Mouse (Mus musculus): Measurements from ENCODE around the gene Abcb10. TPM values are rescaled to one million over a fixed set of nuclear protein-coding genes. Genes with fewer than 3 reads are reported as not detected.
"Not testable (repeated sequence)": the region's sequence is repeated elsewhere in the genome, so short reads cannot be mapped to it uniquely, and the experiment has no call there.

Abcb10 gene
- polyA plus RNA-seq, 1 experiment from 2014 or later = 11.1 TPM

DNA sequence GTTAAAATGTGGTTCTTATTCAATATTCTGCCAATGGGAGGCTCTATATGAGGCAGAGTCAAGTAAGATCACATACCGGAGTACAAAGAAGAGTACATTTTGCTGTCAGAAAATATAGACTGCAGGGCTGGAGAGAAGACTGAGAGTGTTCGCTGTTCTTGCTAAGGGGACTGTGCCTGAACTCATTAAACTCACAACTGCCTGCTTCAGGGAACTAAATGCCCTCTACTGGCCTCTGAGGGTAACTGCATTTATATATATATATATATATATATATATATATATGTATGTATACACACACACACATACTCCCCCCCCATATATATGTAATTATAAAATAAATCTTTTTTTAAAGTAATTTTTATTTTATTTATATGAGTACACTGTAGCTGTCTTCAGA is 16.0 kb downstream of the Abcb10 start:
- peaks cover 10% of the 10 kb centered on the region for H3K36me3 ChIP-seq (ENCODE audit: control insufficient read depth, insufficient read depth, low read length)
- H3K4me2 ChIP-seq (ENCODE audit: low read length) = no peak overlapping the region
- no peaks in the 10 kb centered on the region for H3K9me3 ChIP-seq (replicated peaks; ENCODE audit: control insufficient read depth, low read length)
- no peak overlapping the region for H3K9ac ChIP-seq (ENCODE audit: low read length)
- ATAC-seq (no peak), DNase-seq (ENCODE audit: low spot score) (peak; percentile 70)
- WGBS = 73% methylated on average over 2 of the region's 2 CpGs
- no peaks in the 10 kb centered on the region for H3K27me3 ChIP-seq (replicated peaks; ENCODE audit: control insufficient read depth, insufficient read depth, low read length)
- H3K27ac ChIP-seq (ENCODE audit: low read depth, low read length) = no peak overlapping the region
- no peaks in the 10 kb centered on the region for H3K4me1 ChIP-seq (ENCODE audit: control insufficient read depth, insufficient read depth, low read length)
- no peak overlapping the region for H3K4me3 ChIP-seq (ENCODE audit: low read depth, low read length)

DNA sequence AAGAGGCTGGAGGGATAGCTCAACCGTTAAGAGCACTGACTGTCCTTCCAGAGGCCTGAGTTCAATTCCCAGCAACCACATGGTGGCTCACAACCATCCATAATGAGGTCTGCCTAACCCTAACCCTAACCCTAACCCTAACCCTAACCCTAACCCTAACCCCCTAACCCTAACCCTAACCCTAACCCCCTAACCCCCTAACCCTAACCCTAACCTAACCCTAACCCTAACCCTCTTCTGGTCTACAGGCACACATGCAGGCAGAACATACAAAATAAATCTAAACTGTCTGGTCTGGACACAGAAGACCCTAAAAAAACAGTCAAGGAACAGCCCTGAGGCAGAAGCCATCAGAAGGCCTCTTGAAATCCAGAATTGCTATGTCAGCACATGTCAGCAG is 21.6 kb downstream of the Abcb10 start:
- no peak overlapping the region for H3K9ac ChIP-seq (ENCODE audit: low read length)
- DNase-seq (ENCODE audit: low spot score) (no peak), ATAC-seq (no peak)
- peaks cover 29% of the 10 kb centered on the region for H3K36me3 ChIP-seq (ENCODE audit: control insufficient read depth, insufficient read depth, low read length)
- no peak overlapping the region for H3K27ac ChIP-seq (ENCODE audit: low read depth, low read length)
- no peaks in the 10 kb centered on the region for H3K27me3 ChIP-seq (replicated peaks; ENCODE audit: control insufficient read depth, insufficient read depth, low read length)
- no peaks in the 10 kb centered on the region for H3K4me1 ChIP-seq (ENCODE audit: control insufficient read depth, insufficient read depth, low read length)
- H3K9me3 ChIP-seq (replicated peaks; ENCODE audit: control insufficient read depth, low read length) = no peaks in the 10 kb centered on the region
- no peak overlapping the region for H3K4me3 ChIP-seq (ENCODE audit: low read depth, low read length)
- WGBS = 78% methylated on average over 1 of the region's 1 CpGs
- no peak overlapping the region for H3K4me2 ChIP-seq (ENCODE audit: low read length)

DNA sequence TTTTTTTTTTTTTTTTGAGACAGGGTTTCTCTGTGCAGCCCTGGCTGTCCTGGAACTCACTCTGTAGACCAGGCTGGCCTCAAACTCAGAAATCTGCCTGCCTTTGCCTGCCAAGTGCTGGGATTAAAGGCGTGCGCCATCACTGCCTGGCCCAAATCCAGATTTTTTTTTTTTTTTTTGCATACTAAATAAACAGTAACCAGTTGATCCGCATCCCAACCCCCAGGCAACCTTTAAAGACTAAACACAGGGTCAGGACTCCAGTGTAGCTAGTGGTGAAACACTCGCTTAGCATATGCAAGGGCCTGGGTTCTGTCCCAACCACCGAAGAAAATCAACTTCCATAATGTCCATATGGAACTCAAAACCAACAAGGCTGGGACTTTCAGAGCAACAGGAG is 22.4 kb downstream of the Abcb10 start:
- peaks cover 31% of the 10 kb centered on the region for H3K36me3 ChIP-seq (ENCODE audit: control insufficient read depth, insufficient read depth, low read length)
- not testable (repeated sequence) for DNase-seq (ENCODE audit: low spot score); H3K27me3 ChIP-seq (replicated peaks; ENCODE audit: control insufficient read depth, insufficient read depth, low read length); H3K27ac ChIP-seq (ENCODE audit: low read depth, low read length); ATAC-seq; H3K4me1 ChIP-seq (ENCODE audit: control insufficient read depth, insufficient read depth, low read length); H3K4me3 ChIP-seq (ENCODE audit: low read depth, low read length); H3K9me3 ChIP-seq (replicated peaks; ENCODE audit: control insufficient read depth, low read length); H3K4me2 ChIP-seq (ENCODE audit: low read length); H3K9ac ChIP-seq (ENCODE audit: low read length)
- 69% methylated on average over 5 of the region's 5 CpGs for WGBS

DNA sequence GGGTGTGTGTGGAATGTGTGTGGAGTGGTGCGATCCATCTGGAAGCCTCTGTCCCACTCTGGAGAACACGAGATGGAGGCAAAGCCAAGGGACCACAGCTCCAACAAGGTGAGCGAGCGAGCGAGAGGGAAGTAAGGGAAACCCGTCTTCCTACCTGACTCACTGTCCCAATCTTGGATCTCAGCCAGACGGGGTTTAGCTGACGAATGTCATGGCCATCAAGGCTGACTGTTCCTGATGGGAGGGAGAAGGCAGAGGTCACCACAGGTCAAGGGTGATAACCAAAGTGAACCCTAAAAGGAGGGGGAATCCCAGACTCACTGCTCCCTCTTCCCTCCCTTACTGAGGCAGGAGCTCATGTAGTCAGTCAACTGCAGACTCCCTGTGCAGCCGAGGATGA is 22.9 kb downstream of the Abcb10 start:
- Histone ChIP-seq H3K27ac (ENCODE audit: low read depth, low read length) (no peak overlapping the region), H3K9ac (ENCODE audit: low read length) (no peak overlapping the region), H3K4me3 (ENCODE audit: low read depth, low read length) (no peak overlapping the region), H3K4me2 (ENCODE audit: low read length) (no peak overlapping the region), H3K9me3 (replicated peaks; ENCODE audit: control insufficient read depth, low read length) (no peaks in the 10 kb centered on the region), H3K4me1 (ENCODE audit: control insufficient read depth, insufficient read depth, low read length) (no peaks in the 10 kb centered on the region), H3K36me3 (ENCODE audit: control insufficient read depth, insufficient read depth, low read length) (peaks cover 31% of the 10 kb centered on the region), H3K27me3 (replicated peaks; ENCODE audit: control insufficient read depth, insufficient read depth, low read length) (no peaks in the 10 kb centered on the region)
- ATAC-seq = no peak
- no peak for DNase-seq (ENCODE audit: low spot score)
- WGBS = 89% methylated on average over 9 of the region's 9 CpGs

DNA sequence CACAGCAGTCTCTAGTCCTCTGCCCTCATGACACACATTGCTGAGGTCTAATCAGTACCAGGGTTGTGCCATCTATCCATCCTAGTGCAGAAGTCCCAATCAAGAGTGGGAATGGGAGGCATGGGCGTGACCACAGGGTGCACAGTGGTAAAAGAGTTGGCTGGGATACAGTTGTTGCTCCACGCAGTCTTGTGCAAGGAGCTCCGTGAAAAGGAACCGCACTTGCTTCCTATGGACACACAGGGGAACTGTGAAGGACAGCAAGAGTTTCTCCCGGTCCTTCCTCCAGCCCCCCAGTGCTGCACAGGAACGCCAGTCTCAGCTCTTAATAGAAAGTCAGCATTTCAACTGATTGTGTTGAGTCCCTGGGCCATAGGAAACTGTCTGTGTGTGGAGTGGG is 23.4 kb downstream of the Abcb10 start:
- Histone ChIP-seq H3K27ac (ENCODE audit: low read depth, low read length) (no peak overlapping the region), H3K36me3 (ENCODE audit: control insufficient read depth, insufficient read depth, low read length) (peaks cover 31% of the 10 kb centered on the region), H3K9me3 (replicated peaks; ENCODE audit: control insufficient read depth, low read length) (no peaks in the 10 kb centered on the region), H3K27me3 (replicated peaks; ENCODE audit: control insufficient read depth, insufficient read depth, low read length) (no peaks in the 10 kb centered on the region), H3K4me1 (ENCODE audit: control insufficient read depth, insufficient read depth, low read length) (no peaks in the 10 kb centered on the region), H3K4me3 (ENCODE audit: low read depth, low read length) (no peak overlapping the region), H3K4me2 (ENCODE audit: low read length) (no peak overlapping the region), H3K9ac (ENCODE audit: low read length) (no peak overlapping the region)
- 88% methylated on average over 6 of the region's 6 CpGs for WGBS
- no peak for DNase-seq (ENCODE audit: low spot score)
- ATAC-seq = no peak

DNA sequence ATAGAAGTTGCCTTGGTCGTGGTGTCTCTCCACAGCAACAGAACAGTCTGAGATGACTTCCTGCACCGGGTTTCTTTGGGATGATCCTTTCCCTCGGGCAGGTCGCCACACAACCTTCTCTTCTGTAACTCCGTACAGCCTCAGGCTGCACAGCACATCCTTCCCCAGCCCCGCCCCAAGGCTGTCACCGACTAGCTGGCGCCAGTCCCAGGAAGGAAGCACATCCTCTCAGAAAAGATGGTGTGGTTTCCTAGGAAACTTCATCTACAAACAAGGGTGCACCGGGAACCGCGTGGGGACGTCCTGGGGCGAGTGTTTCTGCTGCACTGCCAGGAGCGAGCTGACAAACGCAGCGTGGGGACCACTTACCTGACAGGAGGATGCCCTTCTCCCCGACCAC is 24.8 kb downstream of the Abcb10 start:
- ATAC-seq = no peak
- Histone ChIP-seq H3K4me1 (ENCODE audit: control insufficient read depth, insufficient read depth, low read length) (no peaks in the 10 kb centered on the region), H3K4me2 (ENCODE audit: low read length) (no peak overlapping the region), H3K36me3 (ENCODE audit: control insufficient read depth, insufficient read depth, low read length) (peaks cover 37% of the 10 kb centered on the region), H3K27ac (ENCODE audit: low read depth, low read length) (no peak overlapping the region), H3K9me3 (replicated peaks; ENCODE audit: control insufficient read depth, low read length) (no peaks in the 10 kb centered on the region), H3K9ac (ENCODE audit: low read length) (no peak overlapping the region), H3K4me3 (ENCODE audit: low read depth, low read length) (no peak overlapping the region), H3K27me3 (replicated peaks; ENCODE audit: control insufficient read depth, insufficient read depth, low read length) (no peaks in the 10 kb centered on the region)
- DNase-seq (ENCODE audit: low spot score) = peak; percentile 23
- WGBS = 75% methylated on average over 17 of the region's 17 CpGs

DNA sequence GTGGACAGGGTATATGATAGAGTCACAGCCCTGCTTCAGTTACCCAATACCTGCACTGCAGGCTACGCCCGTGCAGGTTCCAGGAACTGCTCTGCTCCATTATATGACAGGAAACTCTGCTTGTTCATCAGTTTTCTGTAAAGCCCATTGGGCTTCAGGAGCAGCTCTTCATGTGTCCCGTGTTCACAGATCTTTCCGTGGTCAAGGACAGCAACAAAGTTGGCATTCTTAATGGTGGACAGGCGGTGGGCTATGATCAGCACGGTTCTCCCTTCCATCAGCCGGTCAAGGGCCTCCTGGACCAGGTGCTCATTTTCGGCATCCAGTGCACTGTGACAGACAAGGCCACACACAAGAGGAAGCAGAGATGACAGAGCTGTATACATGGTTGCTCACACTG is 28.7 kb downstream of the Abcb10 start:
- WGBS = 90% methylated on average over 8 of the region's 8 CpGs
- Histone ChIP-seq H3K36me3 (ENCODE audit: control insufficient read depth, insufficient read depth, low read length) (peaks cover 34% of the 10 kb centered on the region), H3K9ac (ENCODE audit: low read length) (no peak overlapping the region), H3K27ac (ENCODE audit: low read depth, low read length) (no peak overlapping the region), H3K27me3 (replicated peaks; ENCODE audit: control insufficient read depth, insufficient read depth, low read length) (no peaks in the 10 kb centered on the region), H3K4me1 (ENCODE audit: control insufficient read depth, insufficient read depth, low read length) (0 out of 2 replicates have a peak, but pooled peaks cover 4% of the 10 kb centered on the region), H3K4me2 (ENCODE audit: low read length) (no peak overlapping the region), H3K9me3 (replicated peaks; ENCODE audit: control insufficient read depth, low read length) (no peaks in the 10 kb centered on the region), H3K4me3 (ENCODE audit: low read depth, low read length) (no peak overlapping the region)
- no peak for DNase-seq (ENCODE audit: low spot score)
- no peak for ATAC-seq

DNA sequence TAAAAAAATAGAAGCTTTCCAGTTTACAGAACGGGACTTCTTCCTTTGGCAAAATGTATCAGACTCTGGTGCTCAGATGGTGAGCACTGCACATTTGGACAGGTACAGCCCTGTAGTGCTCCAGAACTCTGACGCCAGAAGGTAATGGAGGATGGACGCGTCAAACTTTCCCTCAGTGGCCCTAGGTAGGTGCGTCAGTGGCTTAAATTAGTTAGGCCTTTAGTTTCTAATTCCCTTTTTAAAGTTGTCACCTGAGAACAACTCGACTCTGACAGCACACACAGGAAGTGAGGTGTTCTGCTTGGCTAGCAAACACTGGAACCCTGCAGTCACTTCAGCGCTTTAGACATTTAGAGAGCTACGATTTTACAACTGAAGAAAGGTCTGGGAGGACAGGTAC is 29.2 kb downstream of the Abcb10 start:
- Histone ChIP-seq H3K27ac (ENCODE audit: low read depth, low read length) (no peak overlapping the region), H3K4me2 (ENCODE audit: low read length) (no peak overlapping the region), H3K9me3 (replicated peaks; ENCODE audit: control insufficient read depth, low read length) (no peaks in the 10 kb centered on the region), H3K4me1 (ENCODE audit: control insufficient read depth, insufficient read depth, low read length) (0 out of 2 replicates have a peak, but pooled peaks cover 4% of the 10 kb centered on the region), H3K27me3 (replicated peaks; ENCODE audit: control insufficient read depth, insufficient read depth, low read length) (no peaks in the 10 kb centered on the region), H3K36me3 (ENCODE audit: control insufficient read depth, insufficient read depth, low read length) (peaks cover 32% of the 10 kb centered on the region), H3K9ac (ENCODE audit: low read length) (no peak overlapping the region), H3K4me3 (ENCODE audit: low read depth, low read length) (no peak overlapping the region)
- ATAC-seq = no peak
- no peak for DNase-seq (ENCODE audit: low spot score)
- 90% methylated on average over 8 of the region's 8 CpGs for WGBS

DNA sequence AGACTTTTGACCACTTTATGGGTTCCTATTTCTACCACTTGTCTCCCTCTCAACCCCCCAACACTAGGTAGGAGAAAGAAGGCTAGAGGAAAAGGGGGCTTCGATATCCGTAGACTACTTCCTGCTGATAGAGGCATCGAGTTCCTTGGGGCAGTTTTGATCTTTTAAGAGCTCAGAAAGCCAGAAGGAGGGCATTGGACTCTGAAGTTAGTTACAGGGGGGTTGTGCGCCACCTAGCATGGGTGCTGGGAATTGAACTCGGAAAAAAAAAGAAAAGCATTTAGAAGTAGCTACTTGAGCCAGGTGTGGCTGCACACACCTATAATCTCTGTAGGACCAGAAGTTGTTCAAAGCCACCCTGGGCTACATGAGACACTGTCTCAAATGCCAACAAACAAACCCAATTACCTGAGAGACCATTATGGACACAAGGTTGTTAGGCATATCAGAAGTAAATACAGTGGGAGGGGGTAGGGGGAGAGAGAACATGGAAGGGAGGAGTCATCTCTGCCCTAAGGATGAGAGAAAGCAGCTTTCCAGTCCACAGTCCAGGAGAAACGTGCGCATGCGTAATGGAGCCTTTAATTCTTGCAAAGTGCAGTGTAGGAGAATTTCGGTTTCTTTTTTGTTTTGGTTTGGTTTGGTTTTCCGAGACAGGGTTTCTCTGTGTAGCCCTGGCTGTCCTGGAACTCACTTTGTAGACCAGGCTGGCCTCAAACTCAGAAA is 32.7 kb downstream of the Abcb10 start:
- Histone ChIP-seq H3K9ac (ENCODE audit: low read length) (peak overlapping the region; percentile 87), H3K4me3 (ENCODE audit: low read depth, low read length) (peak overlapping the region; percentile 100), H3K36me3 (ENCODE audit: control insufficient read depth, insufficient read depth, low read length) (peaks cover 30% of the 10 kb centered on the region), H3K4me1 (ENCODE audit: control insufficient read depth, insufficient read depth, low read length) (peaks cover 9% of the 10 kb centered on the region), H3K27ac (ENCODE audit: low read depth, low read length) (no peak overlapping the region), H3K27me3 (replicated peaks; ENCODE audit: control insufficient read depth, insufficient read depth, low read length) (no peaks in the 10 kb centered on the region), H3K4me2 (ENCODE audit: low read length) (peak overlapping the region; percentile 99), H3K9me3 (replicated peaks; ENCODE audit: control insufficient read depth, low read length) (no peaks in the 10 kb centered on the region)
- ATAC-seq (no peak), DNase-seq (ENCODE audit: low spot score) (peak; percentile 63)
- WGBS = 31% methylated on average over 10 of the region's 10 CpGs

All from forebrain, embryonic 14.5 days (tissue).